ENCODE assay signal across 8 mouse cellular contexts in genomic region chr6:37354449-37355179, GRCm38 (mm10). TPM values are rescaled to one million over a fixed set of nuclear protein-coding genes. Genes with fewer than 3 reads are reported as not detected.
DNase-seq lines count a peak whose midpoint lies in the region; ATAC-seq and TF ChIP-seq lines count a peak whose summit lies in the region.

No protein-coding gene starts in this region.

- H3K4me2 ChIP-seq in forebrain, postnatal 0 days (ENCODE audit: low read depth): peak overlapping the region; percentile 31; the same call in 1 of the 2 replicates
- H3K4me2 ChIP-seq in lung, postnatal 0 days (replicated peaks; ENCODE audit: low read depth, low read length): peak overlapping the region; percentile 47

- H3K9ac ChIP-seq in forebrain, postnatal 0 days: peak overlapping the region; percentile 3; the same call in 1 of the 2 replicates
- no peak overlapping the region; the same call in 1 of the 2 replicates for H3K9ac ChIP-seq in lung, postnatal 0 days (replicated peaks; ENCODE audit: low read depth)

- peak; percentile 98 for TF ChIP-seq CTCF in forebrain, postnatal 0 days (IDR thresholded peaks at IDR 0.05; ENCODE audit: low read depth)
- TF ChIP-seq CTCF in lung, postnatal 0 days (IDR thresholded peaks at IDR 0.05): peak; percentile 97

- H3K27me3 ChIP-seq in forebrain, postnatal 0 days (ENCODE audit: insufficient read depth, low read length): no peaks in the 10 kb centered on the region
- H3K27me3 ChIP-seq in hindbrain, embryonic 10.5 days (ENCODE audit: insufficient read depth, poor library complexity, severe bottlenecking): no peaks in the 10 kb centered on the region
- no peaks in the 10 kb centered on the region for H3K27me3 ChIP-seq in lung, postnatal 0 days (replicated peaks; ENCODE audit: insufficient read depth, low read length)

- DNase-seq in MN1 (ENCODE audit: low spot score): peak; percentile 77
- DNase-seq in cerebellum, adult 18-20 months: peak; percentile 45 to 64
- peak; percentile 92 for DNase-seq in forebrain, postnatal 0 days
- DNase-seq in hindbrain, embryonic 10.5 days (ENCODE audit: low spot score): peak; percentile 84
- DNase-seq in layer of hippocampus, postnatal 10 days (ENCODE audit: low spot score in 2 of 2): peak; percentile 80 to 85
- DNase-seq in lung, postnatal 0 days (ENCODE audit: low spot score): peak; percentile 96
- peak; percentile 47 for DNase-seq in ovary, postnatal 36 days (ENCODE audit: low spot score)
- DNase-seq in thymus, postnatal 4 days: peak; percentile 80

- no peaks in the 10 kb centered on the region for H3K36me3 ChIP-seq in forebrain, postnatal 0 days (ENCODE audit: insufficient read depth)
- peaks cover 8% of the 10 kb centered on the region; the same call in 1 of the 2 replicates for H3K36me3 ChIP-seq in hindbrain, embryonic 10.5 days
- peaks cover 28% of the 10 kb centered on the region; the same call in 1 of the 2 replicates for H3K36me3 ChIP-seq in lung, postnatal 0 days (ENCODE audit: insufficient read depth, low read length)

- H3K27ac ChIP-seq in forebrain, postnatal 0 days (ENCODE audit: low read depth, low read length): no peak overlapping the region
- peak overlapping the region; percentile 64; the same call in 1 of the 2 replicates for H3K27ac ChIP-seq in hindbrain, embryonic 10.5 days
- H3K27ac ChIP-seq in lung, postnatal 0 days (ENCODE audit: low read length): peak overlapping the region; percentile 89

- H3K9me3 ChIP-seq in forebrain, postnatal 0 days (ENCODE audit: low read length): no peaks in the 10 kb centered on the region
- H3K9me3 ChIP-seq in hindbrain, embryonic 10.5 days: no peaks in the 10 kb centered on the region
- H3K9me3 ChIP-seq in lung, postnatal 0 days (ENCODE audit: low read length): no peaks in the 10 kb centered on the region

- ATAC-seq in forebrain, postnatal 0 days: peak; percentile 82
- ATAC-seq in lung, postnatal 0 days: peak; percentile 83

- H3K4me1 ChIP-seq in forebrain, postnatal 0 days (ENCODE audit: insufficient read depth): no peaks in the 10 kb centered on the region
- peaks cover 10% of the 10 kb centered on the region; the same call in 1 of the 2 replicates for H3K4me1 ChIP-seq in hindbrain, embryonic 10.5 days (replicated peaks)
- no peaks in the 10 kb centered on the region for H3K4me1 ChIP-seq in lung, postnatal 0 days (ENCODE audit: insufficient read depth, low read depth, low read length)

- no peak; the same call in none of the 2 replicates for TF ChIP-seq EP300 in lung, postnatal 0 days (IDR thresholded peaks at IDR 0.05)

- WGBS in forebrain, postnatal 0 days: 25% methylated on average over 17 of the region's 17 CpGs
- WGBS in hindbrain, embryonic 10.5 days: 41% methylated on average over 17 of the region's 17 CpGs
- WGBS in lung, postnatal 0 days: 6% methylated on average over 17 of the region's 17 CpGs

- H3K4me3 ChIP-seq in forebrain, postnatal 0 days (ENCODE audit: low read depth, low read length): no peak overlapping the region
- no peak overlapping the region for H3K4me3 ChIP-seq in hindbrain, embryonic 10.5 days
- H3K4me3 ChIP-seq in lung, postnatal 0 days (ENCODE audit: low read depth, low read length): peak overlapping the region; percentile 12; the same call in 1 of the 2 replicates

RNA-seq across cellular contexts. Expression of gene Dgki, which starts 54.6 kb away (rescaled TPM):
- 30.2 and 34.0 TPM in 2 replicates for total RNA-seq in forebrain, postnatal 0 days (2014; rRNA removed)
- 3.3 and 5.5 TPM in 2 replicates for polyA plus RNA-seq in forebrain, postnatal 0 days (2015; fragmentation: Nextera tagmentation; extraction: Ambion mirVana)
- polyA plus RNA-seq in hindbrain, embryonic 10.5 days (2016; fragmentation: Nextera tagmentation; extraction: Ambion mirVana): 0.39 and 1.0 TPM in 2 replicates
- total RNA-seq in layer of hippocampus, postnatal 10 days (2021): 10 to 100 TPM; 50.6 to 59.6 TPM
- polyA plus RNA-seq in lung, postnatal 0 days (2015; fragmentation: Nextera tagmentation; extraction: Ambion mirVana): 0.33 and 0.45 TPM in 2 replicates
